Mouse (Mus musculus): ENCODE data around the gene Epor.

Gene Epor

DNA sequence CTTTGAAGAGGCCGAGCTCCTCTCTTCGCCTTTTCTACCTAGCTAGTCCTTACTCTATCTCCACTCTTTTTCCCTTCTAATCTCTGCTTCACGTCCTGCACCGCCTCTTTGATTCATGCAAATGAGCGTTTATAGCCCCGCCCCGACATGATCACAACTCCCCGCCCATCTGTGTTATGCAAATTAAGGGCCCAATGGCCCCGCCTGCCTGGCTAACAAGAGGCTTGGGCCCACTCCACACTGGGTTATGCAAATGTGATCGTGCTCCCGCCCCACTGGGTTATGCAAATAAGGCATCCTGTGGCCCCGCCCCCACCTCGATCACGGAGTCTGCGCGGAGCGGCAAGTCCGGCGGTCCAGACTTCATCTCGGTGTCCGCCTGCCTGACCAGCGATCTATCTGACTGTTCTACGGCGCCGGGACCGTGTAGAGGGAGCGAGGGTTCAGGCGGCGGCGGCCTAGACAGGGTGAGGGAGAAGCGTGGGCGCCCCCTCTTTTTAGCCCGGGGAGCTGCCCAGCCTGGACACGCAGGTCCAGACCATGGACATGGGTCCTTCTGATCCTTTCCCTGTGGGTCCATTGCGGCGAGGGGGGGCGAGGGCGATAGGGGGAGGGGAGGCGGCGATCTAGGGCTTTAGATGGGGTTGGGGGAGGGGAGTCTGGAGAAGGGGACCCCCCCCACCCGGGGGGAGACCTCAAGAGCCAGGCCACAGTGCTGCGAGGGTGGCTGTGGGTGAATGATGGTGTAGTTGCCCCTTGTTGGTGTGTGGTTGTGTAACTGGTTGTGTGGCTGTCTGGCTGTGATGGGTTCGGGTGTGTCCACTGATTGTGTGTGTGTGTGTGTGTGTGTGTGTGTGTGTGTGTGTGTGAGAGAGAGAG is 26.4 kb downstream of the Epor start, which contains the start of gene Plppr2:
Gene Plppr2 (plus strand): TSS at position 342 of the 879 bp plus-strand sequence.
- DNase-seq (ENCODE audit: low read depth, low spot score), result peak; percentile 87
- no peaks in the 10 kb centered on the region for H3K36me3 ChIP-seq (ENCODE audit: control insufficient read depth, insufficient read depth, low read length, poor library complexity, severe bottlenecking)

DNA sequence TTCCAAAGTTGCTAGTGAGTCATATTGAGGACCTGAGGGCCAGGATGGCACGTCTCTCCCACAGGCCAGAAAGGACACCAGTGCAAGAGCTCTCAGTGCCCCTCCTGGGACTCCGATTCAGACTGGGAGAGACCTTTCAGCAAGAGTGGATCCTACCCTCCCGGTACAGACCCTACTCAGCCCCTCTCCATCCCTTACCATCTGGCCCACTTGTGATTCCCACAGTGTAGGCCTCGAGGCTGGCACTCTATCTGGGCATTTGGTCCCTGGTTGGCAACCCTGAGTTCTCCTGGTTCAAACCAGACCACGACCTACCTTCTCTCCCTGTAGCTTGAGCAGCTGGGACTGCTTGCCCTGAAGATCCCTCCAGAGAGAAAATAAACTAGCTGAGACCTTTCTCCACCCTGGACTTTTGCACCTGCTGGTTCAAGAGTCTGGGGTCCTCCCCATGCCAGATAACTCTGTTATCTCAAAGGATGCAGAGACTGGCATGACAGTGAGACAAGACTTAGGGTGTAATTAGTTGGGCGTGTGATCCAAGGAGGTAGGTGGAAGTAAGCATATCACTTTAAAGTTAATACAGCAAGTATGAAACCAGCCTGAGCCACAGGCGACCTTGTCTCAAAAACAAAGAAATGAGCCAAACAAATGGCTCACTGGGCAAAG is 27.7 kb downstream of the Epor start:
- no peak for DNase-seq (ENCODE audit: low read depth, low spot score)
- H3K36me3 ChIP-seq (ENCODE audit: control insufficient read depth, insufficient read depth, low read length, poor library complexity, severe bottlenecking), result no peaks in the 10 kb centered on the region
- H3K27me3 ChIP-seq (ENCODE audit: control insufficient read depth, insufficient read depth, low read length, poor library complexity, severe bottlenecking), result no peaks in the 10 kb centered on the region

More for the DNA sequence above, 26.4 kb downstream of the Epor start, which contains the start of gene Plppr2:
- no peaks in the 10 kb centered on the region for H3K27me3 ChIP-seq (ENCODE audit: control insufficient read depth, insufficient read depth, low read length, poor library complexity, severe bottlenecking)

DNA sequence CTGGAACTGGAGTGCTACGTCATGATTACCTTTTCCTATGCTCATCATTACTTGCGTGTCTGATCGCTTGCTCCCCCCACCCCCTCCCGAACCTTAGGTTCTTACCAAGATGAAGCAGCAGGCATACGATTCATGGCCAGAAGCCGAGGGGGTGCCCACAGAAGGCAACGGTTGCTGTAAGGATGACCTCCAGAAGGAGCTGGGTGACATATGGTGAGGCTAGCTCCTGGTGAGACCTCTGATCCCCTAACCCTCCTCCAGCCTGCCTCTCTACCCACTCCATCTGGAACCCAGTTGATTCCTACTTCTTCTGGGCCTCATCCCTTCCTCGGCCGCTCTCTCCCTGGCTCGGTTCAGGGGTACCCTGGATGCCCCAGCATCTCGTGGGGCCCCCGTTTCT is 29.3 kb downstream of the Epor start:
- H3K27me3 ChIP-seq (ENCODE audit: control insufficient read depth, insufficient read depth, low read length, poor library complexity, severe bottlenecking), result no peaks in the 10 kb centered on the region
- H3K36me3 ChIP-seq (ENCODE audit: control insufficient read depth, insufficient read depth, low read length, poor library complexity, severe bottlenecking), result no peaks in the 10 kb centered on the region
- DNase-seq (ENCODE audit: low read depth, low spot score), result no peak

DNA sequence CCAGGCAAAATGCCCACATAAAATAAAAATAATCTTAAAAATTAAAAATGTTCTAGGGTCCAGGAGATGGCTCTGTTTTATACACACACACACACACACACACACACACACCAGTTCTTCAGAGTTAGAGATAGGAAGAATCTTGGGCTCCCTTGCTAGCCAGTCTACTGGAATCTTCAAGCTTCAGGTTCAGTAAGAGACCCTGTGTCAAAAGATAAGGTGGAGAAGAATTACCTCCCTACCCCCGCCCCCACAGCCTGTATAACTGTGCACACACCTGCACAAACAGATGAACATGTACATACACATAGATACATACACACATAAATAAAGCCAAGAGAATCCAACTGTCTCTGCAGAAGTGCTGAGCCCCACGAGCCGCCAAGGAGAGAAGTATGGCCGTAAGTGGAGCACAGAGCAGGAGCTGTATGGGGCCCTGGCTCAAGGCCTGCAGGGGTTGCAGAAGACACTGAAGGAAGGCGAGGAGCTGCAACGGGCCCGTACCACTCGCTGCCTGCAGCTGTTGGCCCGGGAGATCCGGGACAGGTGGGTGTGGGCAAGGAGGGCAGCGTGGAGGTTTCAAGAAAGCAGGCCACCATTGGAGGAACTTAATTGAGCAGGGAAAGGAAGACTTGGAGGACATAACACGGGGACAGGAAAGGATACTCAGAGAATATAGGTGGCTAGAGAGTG is 30.7 kb downstream of the Epor start:
- H3K27me3 ChIP-seq (ENCODE audit: control insufficient read depth, insufficient read depth, low read length, poor library complexity, severe bottlenecking), result no peaks in the 10 kb centered on the region
- no peak for DNase-seq (ENCODE audit: low read depth, low spot score)
- no peaks in the 10 kb centered on the region for H3K36me3 ChIP-seq (ENCODE audit: control insufficient read depth, insufficient read depth, low read length, poor library complexity, severe bottlenecking)

DNA sequence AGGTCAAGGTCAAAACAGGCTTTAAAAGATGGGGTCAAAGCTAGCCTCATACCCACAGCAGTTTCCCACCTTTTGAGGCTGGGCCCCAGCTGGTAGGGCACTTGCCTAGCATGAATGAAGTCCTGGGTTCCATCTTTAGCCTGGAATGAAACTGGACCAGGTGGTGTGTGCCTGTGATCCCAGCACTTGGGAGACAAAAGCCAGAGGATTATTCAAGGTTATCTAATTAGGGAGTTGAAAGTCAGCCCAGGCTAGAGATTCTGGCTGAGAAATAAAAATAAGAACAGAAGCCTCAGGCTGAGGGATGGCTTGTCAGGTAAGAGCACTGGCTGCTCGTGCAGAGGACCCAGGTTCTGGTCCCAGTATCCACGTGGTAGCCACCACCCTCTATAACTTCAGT is 31.3 kb downstream of the Epor start:
- Histone ChIP-seq H3K27me3 (ENCODE audit: control insufficient read depth, insufficient read depth, low read length, poor library complexity, severe bottlenecking) (no peaks in the 10 kb centered on the region), H3K36me3 (ENCODE audit: control insufficient read depth, insufficient read depth, low read length, poor library complexity, severe bottlenecking) (no peaks in the 10 kb centered on the region)
- DNase-seq (ENCODE audit: low read depth, low spot score), result no peak

DNA sequence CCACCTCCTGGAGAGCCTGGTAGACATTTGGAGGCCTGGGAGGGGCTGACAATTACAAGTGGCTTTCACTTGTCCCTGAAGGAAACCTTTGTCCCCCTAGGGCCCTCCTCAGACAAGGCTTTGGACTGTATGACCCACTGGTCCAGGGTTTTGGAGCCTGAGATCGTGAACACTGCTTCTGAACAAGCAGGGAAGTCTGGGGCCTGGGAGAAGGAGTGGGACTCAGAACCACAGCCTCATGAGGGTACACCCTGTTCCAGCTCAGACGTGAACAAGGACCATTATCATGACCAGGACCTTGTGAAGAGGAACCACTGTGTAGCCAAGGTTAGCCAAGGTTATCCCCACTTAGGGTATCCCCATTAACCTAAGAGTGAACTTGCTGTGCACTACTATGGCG is 34.1 kb downstream of the Epor start:
- DNase-seq (ENCODE audit: low read depth, low spot score), result no peak
- H3K27me3 ChIP-seq (ENCODE audit: control insufficient read depth, insufficient read depth, low read length, poor library complexity, severe bottlenecking), result no peaks in the 10 kb centered on the region
- H3K36me3 ChIP-seq (ENCODE audit: control insufficient read depth, insufficient read depth, low read length, poor library complexity, severe bottlenecking), result no peaks in the 10 kb centered on the region

DNA sequence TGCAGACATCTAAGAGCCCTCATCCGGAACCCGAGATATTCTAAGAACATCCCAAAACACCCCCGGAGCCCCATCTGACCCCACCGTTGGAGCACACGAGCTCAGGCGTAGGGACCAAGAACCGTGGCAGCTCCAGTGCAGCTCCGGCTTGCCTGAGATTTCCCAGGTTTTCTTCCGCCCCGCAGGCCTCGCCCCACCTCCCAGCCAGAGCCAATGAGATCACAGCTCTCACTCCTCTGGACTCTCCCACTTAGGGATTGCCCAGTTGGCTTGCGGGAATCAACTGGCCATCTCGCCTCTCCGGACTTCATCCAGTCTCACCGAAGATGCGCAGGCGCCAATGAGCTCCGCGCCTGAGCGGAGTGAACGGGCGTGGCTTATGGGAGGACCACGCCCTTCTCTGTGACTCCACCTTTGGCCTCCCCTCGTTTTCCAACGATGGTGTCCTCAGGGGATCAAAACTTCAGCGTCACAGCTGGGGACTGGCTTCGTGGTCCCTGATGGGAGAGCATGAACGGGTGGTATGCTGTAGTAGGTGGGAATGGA is 36.0 kb downstream of the Epor start, which contains the start of the genes Ccdc159 and Tmem205:
Gene Ccdc159 (plus strand): TSS at position 264 of the 546 bp plus-strand sequence.
Gene Tmem205 (minus strand): TSS at position 349 of the 546 bp plus-strand sequence.
- peak; percentile 38 for DNase-seq (ENCODE audit: low read depth, low spot score)
- no peaks in the 10 kb centered on the region for H3K36me3 ChIP-seq (ENCODE audit: control insufficient read depth, insufficient read depth, low read length, poor library complexity, severe bottlenecking)
- H3K27me3 ChIP-seq (ENCODE audit: control insufficient read depth, insufficient read depth, low read length, poor library complexity, severe bottlenecking), result no peaks in the 10 kb centered on the region

DNA sequence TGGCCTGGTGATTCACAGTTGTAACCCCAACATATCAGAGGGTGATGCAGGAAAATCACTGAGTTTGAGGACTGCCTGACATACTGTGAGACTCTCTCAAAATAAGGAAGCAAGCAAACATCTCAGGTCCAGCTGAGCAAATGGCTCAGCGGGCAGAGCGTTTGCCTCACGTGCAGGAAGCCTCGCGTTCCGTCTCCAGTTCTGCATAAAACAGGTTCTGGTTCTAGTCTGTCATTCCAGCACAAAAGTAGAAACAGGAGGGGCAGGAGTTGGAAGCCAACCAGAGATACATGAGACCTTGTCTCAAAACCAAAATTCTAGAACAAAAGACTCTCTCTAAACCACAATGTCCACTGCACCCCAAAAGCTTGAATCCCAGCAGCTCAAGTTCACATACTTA is 36.5 kb downstream of the Epor start:
- Histone ChIP-seq H3K36me3 (ENCODE audit: control insufficient read depth, insufficient read depth, low read length, poor library complexity, severe bottlenecking) (no peaks in the 10 kb centered on the region), H3K27me3 (ENCODE audit: control insufficient read depth, insufficient read depth, low read length, poor library complexity, severe bottlenecking) (no peaks in the 10 kb centered on the region)
- peak; percentile 20 for DNase-seq (ENCODE audit: low read depth, low spot score)

DNA sequence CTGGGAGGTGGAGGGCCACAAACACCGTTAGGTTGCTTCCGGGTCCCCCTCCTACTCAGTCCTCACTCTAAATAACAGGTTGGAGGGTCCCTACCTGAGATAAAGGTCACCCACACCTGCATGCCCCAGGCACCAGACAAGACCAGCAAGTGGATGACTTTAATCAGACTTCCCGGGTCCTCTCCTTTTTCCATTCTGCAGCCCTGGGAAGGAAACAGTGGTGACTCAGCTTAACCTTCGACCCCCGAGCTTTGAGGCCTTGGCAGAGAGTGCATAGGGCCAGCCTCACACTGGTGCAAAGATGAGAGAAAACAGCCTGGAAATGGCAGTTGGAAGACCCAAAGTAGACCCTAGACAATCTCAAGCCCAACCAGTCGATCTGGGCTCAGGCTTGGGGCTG is 37.2 kb downstream of the Epor start:
- Histone ChIP-seq H3K36me3 (ENCODE audit: control insufficient read depth, insufficient read depth, low read length, poor library complexity, severe bottlenecking) (no peaks in the 10 kb centered on the region), H3K27me3 (ENCODE audit: control insufficient read depth, insufficient read depth, low read length, poor library complexity, severe bottlenecking) (no peaks in the 10 kb centered on the region)
- DNase-seq (ENCODE audit: low read depth, low spot score), result no peak

DNA sequence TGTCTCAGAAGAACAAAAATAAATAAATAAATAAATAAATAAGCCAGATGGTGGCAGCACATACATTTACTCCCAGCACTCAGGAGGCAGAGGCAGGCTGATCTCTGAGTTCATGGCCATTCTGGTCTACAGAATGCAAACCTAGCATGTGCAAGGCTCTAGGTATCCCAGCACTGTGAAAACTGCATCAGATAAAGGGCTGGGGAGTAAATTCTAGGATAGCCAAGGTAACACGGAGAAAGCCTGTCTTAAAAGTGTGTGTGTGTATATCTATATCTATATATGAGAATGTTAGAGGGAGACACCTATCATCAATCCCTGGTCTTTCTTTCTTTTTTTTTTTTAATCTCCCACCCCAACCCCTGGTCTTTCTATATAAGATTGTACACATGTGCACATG is 37.8 kb downstream of the Epor start:
- Histone ChIP-seq H3K36me3 (ENCODE audit: control insufficient read depth, insufficient read depth, low read length, poor library complexity, severe bottlenecking) (no peaks in the 10 kb centered on the region), H3K27me3 (ENCODE audit: control insufficient read depth, insufficient read depth, low read length, poor library complexity, severe bottlenecking) (no peaks in the 10 kb centered on the region)

DNA sequence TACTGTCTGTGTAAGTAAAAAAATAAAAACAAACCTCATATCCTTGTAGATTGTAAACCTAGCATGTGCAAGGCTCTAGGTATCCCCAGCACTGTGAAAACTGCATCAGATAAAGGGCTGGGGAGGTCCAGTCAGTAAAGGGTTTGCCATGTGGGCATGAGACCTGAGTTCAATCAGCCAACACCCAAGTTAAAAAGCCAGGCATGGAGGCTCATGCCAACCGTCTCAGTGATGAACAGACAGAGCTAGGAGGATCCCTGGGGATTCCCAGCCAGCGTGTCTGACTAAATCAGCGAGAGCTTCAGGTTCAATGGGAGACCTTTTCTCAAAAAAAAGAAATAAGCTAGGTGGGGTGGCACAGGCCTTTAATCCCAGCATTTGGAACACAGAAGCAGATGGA is 38.3 kb downstream of the Epor start:
- H3K36me3 ChIP-seq (ENCODE audit: control insufficient read depth, insufficient read depth, low read length, poor library complexity, severe bottlenecking), result no peaks in the 10 kb centered on the region
- DNase-seq (ENCODE audit: low read depth, low spot score), result no peak

More for the DNA sequence above, 37.8 kb downstream of the Epor start:
- DNase-seq (ENCODE audit: low read depth, low spot score), result no peak

DNA sequence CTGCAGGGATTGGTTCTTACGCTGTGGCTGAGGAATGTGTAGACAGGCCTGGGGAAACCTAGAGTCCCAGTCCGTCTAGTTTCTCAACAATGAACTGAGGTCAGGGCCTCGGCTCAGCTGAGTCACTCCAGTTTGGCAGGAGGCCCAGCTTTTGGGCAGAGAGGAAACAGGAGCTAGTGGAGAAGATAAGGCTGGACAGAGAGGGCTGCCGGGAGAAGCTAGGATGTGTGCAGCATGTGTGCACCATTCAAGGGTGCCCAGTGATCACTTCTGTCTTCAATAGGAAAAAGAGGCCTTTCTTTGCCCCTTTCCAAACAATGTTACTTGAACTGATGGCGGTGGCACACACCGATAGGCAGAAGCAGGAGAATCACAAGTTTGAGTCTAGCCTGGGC is 39.2 kb downstream of the Epor start:
- H3K36me3 ChIP-seq (ENCODE audit: control insufficient read depth, insufficient read depth, low read length, poor library complexity, severe bottlenecking), result no peaks in the 10 kb centered on the region
- no peaks in the 10 kb centered on the region for H3K27me3 ChIP-seq (ENCODE audit: control insufficient read depth, insufficient read depth, low read length, poor library complexity, severe bottlenecking)
- DNase-seq (ENCODE audit: low read depth, low spot score), result no peak

More for the DNA sequence above, 38.3 kb downstream of the Epor start:
- H3K27me3 ChIP-seq (ENCODE audit: control insufficient read depth, insufficient read depth, low read length, poor library complexity, severe bottlenecking), result no peaks in the 10 kb centered on the region

DNA sequence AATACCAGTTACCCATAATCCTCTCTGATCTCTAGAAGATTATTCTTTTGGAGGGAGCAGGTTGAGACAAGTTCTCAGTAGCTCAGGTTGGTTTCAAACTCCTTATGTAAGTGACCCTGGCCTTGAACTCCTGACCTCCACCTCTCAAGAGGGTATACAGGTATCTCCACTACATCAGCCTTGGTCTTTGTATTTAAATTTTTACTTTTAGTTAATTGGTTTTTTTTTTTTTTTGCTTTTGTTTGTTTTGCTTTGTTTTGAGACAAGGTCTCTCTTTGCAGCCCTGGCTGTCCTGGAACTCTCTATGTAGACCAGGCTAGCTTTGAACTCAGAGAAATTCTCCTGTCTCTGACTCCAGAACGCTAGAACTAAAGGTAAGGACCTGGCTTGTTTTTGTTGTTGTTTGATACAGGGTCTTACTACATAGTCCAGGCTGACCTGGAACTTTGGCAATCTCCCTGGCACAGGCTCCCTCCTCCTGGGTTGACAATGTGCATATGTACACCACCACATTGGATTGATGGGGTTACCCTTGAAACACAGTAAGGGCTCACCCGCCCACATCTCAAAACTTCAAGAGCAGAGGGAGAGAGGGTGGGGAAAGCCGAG is 39.7 kb downstream of the Epor start:
- H3K36me3 ChIP-seq (ENCODE audit: control insufficient read depth, insufficient read depth, low read length, poor library complexity, severe bottlenecking), result no peaks in the 10 kb centered on the region
- no peak for DNase-seq (ENCODE audit: low read depth, low spot score)
- H3K27me3 ChIP-seq (ENCODE audit: control insufficient read depth, insufficient read depth, low read length, poor library complexity, severe bottlenecking), result no peaks in the 10 kb centered on the region

DNA sequence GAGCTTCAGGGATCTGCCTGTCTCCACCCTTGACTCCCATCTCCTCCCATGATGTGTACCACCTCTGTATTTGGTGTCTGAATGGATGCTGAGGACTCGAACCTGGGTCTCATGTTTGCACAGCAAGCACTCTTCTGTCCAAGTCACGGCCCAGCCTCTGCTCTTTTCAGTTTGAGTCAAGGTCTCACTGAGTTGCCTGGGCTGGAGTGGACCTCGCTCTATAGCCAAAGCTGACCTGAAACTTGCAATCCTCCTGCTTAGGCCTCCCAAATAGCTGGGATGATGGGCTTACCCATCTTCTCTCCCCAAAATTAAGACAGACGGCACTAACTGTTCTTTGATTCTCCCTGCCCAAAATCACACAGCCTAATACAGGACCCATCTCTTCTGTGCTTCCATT is 40.3 kb downstream of the Epor start:
- Histone ChIP-seq H3K27me3 (ENCODE audit: control insufficient read depth, insufficient read depth, low read length, poor library complexity, severe bottlenecking) (no peaks in the 10 kb centered on the region), H3K36me3 (ENCODE audit: control insufficient read depth, insufficient read depth, low read length, poor library complexity, severe bottlenecking) (no peaks in the 10 kb centered on the region)
- no peak for DNase-seq (ENCODE audit: low read depth, low spot score)
